7 mouse cellular contexts compared by ENCODE assay signal in the genomic region with DNA sequence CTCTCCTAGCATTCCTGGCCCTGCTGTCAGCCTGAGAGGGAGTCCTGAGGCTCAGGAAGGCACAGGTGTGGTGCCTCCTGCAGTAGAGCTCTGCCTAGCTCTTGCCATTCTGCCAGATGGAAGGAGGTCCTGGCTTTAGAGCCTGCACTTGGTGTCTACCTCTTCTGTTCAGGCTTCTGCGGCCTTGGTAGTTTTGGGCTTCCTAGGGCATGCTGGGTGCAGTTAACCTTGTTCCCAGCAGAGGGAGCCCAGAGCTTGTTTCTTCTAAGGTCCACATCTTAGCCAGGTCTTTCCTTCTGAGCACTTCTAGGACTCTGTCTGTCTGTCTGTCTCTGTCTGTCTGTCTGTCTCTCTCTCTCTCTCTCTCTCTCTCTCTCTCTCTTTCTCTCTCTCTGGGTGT. TPM values are rescaled to one million over a fixed set of nuclear protein-coding genes. Genes with fewer than 3 reads are reported as not detected.
DNase-seq lines count a peak whose midpoint lies in the region; ATAC-seq and TF ChIP-seq lines count a peak whose summit lies in the region.

No protein-coding gene starts in this region.

- 29% methylated on average over 1 of the region's 1 CpGs for WGBS in kidney, embryonic 14.5 days
- WGBS in liver, postnatal 0 days (ENCODE audit: insufficient replicate concordance): 20% methylated on average over 1 of the region's 1 CpGs

- H3K27me3 ChIP-seq in kidney, embryonic 14.5 days (ENCODE audit: control insufficient read depth, insufficient read depth, low read length): no peaks in the 10 kb centered on the region
- no peaks in the 10 kb centered on the region for H3K27me3 ChIP-seq in liver, postnatal 0 days (ENCODE audit: insufficient read depth, low read length)

- H3K27ac ChIP-seq in kidney, embryonic 14.5 days (ENCODE audit: low read depth, low read length): no peak overlapping the region
- H3K27ac ChIP-seq in liver, postnatal 0 days (ENCODE audit: low read depth): no peak overlapping the region

- no peak overlapping the region for H3K4me3 ChIP-seq in kidney, embryonic 14.5 days (ENCODE audit: low read length)
- H3K4me3 ChIP-seq in liver, postnatal 0 days (ENCODE audit: low read depth, low read length): no peak overlapping the region

- H3K4me1 ChIP-seq in kidney, embryonic 14.5 days (ENCODE audit: control insufficient read depth, insufficient read depth, low read length): no peaks in the 10 kb centered on the region
- no peaks in the 10 kb centered on the region for H3K4me1 ChIP-seq in liver, postnatal 0 days (ENCODE audit: insufficient read depth)

- peak; percentile 18 for DNase-seq in 3134 (ENCODE audit: extremely low read depth, insufficient read length, low spot score)
- DNase-seq in 3T3-L1 (ENCODE audit: low read depth, low spot score): peak; percentile 82
- DNase-seq in adrenal gland, postnatal 10 days: peak; percentile 76
- peak; percentile 48 for DNase-seq in embryo, embryonic 9.5 days (ENCODE audit: extremely low spot score)
- peak; percentile 56 for DNase-seq in liver, postnatal 0 days
- DNase-seq in right cerebral cortex, adult 18-20 months: peak; percentile 66

- peak; percentile 83 for TF ChIP-seq CTCF in liver, postnatal 0 days (IDR thresholded peaks at IDR 0.05; ENCODE audit: low read depth)

- H3K36me3 ChIP-seq in kidney, embryonic 14.5 days (ENCODE audit: control insufficient read depth, insufficient read depth, low read length): peaks cover 80% of the 10 kb centered on the region
- H3K36me3 ChIP-seq in liver, postnatal 0 days (replicated peaks; ENCODE audit: insufficient read depth, low read length): peaks cover 39% of the 10 kb centered on the region

- no peaks in the 10 kb centered on the region for H3K9me3 ChIP-seq in kidney, embryonic 14.5 days (ENCODE audit: control insufficient read depth, low read length)
- H3K9me3 ChIP-seq in liver, postnatal 0 days (ENCODE audit: low read length): no peaks in the 10 kb centered on the region

- H3K4me2 ChIP-seq in kidney, embryonic 14.5 days (replicated peaks; ENCODE audit: low read depth, low read length): no peak overlapping the region
- no peak overlapping the region for H3K4me2 ChIP-seq in liver, postnatal 0 days (ENCODE audit: low read depth, low read length)

- ATAC-seq in kidney, embryonic 14.5 days (ENCODE audit: low FRiP score, low TSS enrichment): 0 out of 2 replicates have a peak, but pooled peaks have one; percentile 20
- ATAC-seq in liver, postnatal 0 days: 0 out of 2 replicates have a peak, but pooled peaks have one; percentile 23

- H3K9ac ChIP-seq in kidney, embryonic 14.5 days (ENCODE audit: low read depth, low read length): no peak overlapping the region
- H3K9ac ChIP-seq in liver, postnatal 0 days (replicated peaks): no peak overlapping the region

- TF ChIP-seq EP300 in liver, postnatal 0 days (IDR thresholded peaks at IDR 0.05; ENCODE audit: low read depth): no peak

RNA-seq across cellular contexts. Expression of gene Thoc5, which starts 20.9 kb away (rescaled TPM):
- total RNA-seq in adrenal gland, postnatal 10 days (2021): 10 to 100 TPM; 27.3 to 28.0 TPM
- polyA plus RNA-seq in kidney, embryonic 14.5 days (2014; fragmentation: Nextera tagmentation; extraction: Ambion mirVana): 39.4 and 47.1 TPM in 2 replicates
- 7.8 and 8.3 TPM in 2 replicates for polyA plus RNA-seq in liver, postnatal 0 days (2015; fragmentation: Nextera tagmentation; extraction: Ambion mirVana)

RNA-seq across cellular contexts. Expression of gene Nefh, which starts 31.8 kb away (rescaled TPM):
- 1 to 10 TPM; 2.4 to 3.4 TPM for total RNA-seq in adrenal gland, postnatal 10 days (2021)
- 0.22 and 0.23 TPM in 2 replicates for polyA plus RNA-seq in kidney, embryonic 14.5 days (2014; fragmentation: Nextera tagmentation; extraction: Ambion mirVana)
- polyA plus RNA-seq in liver, postnatal 0 days (2015; fragmentation: Nextera tagmentation; extraction: Ambion mirVana): 0.16 and 0.18 TPM in 2 replicates

RNA-seq across cellular contexts. Expression of gene Nipsnap1, which starts 42.3 kb away (rescaled TPM):
- total RNA-seq in adrenal gland, postnatal 10 days (2021): 10 to 100 TPM; 46.3 to 64.4 TPM
- polyA plus RNA-seq in kidney, embryonic 14.5 days (2014; fragmentation: Nextera tagmentation; extraction: Ambion mirVana): 56.4 and 67.4 TPM in 2 replicates
- 135 and 136 TPM in 2 replicates for polyA plus RNA-seq in liver, postnatal 0 days (2015; fragmentation: Nextera tagmentation; extraction: Ambion mirVana)

Comparison
In these comparisons a context has a peak if more than half of its experiments do, and no peak if none do; other contexts are left out.
1. DNase-seq: peak in every context shown above with its lines; median percentile 82 in 3T3-L1; 76 in adrenal gland, postnatal 10 days; 66 in right cerebral cortex, adult 18-20 months; 56 in liver, postnatal 0 days; 48 in embryo, embryonic 9.5 days; 18 in 3134.